Mouse (Mus musculus): Measurements from ENCODE around the gene Afp. TPM values are rescaled to one million over a fixed set of nuclear protein-coding genes. Genes with fewer than 3 reads are reported as not detected.

Afp gene
- 3.1 and 3.2 TPM in 2 replicates for polyA plus RNA-seq (2016; fragmentation: Nextera tagmentation; extraction: Ambion mirVana)

DNA sequence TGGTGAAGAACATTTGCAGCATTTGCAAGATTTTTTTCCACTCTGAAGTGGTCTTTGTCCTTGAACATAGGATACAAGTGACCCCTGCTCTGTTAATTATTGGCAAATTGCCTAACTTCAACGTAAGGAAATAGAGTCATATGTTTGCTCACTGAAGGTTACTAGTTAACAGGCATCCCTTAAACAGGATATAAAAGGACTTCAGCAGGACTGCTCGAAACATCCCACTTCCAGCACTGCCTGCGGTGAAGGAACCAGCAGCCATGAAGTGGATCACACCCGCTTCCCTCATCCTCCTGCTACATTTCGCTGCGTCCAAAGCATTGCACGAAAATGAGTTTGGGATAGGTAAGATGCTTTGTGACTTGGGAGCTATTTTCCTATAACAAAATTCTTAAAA is at the start of gene Afp:
Gene Afp, plus strand, starts transcription at position 220 of the 400 bp plus-strand sequence.
- Histone ChIP-seq H3K27me3 (no peaks in the 10 kb centered on the region), H3K4me1 (no peaks in the 10 kb centered on the region), H3K4me2 (replicated peaks) (no peak within 1 kb of the TSS), H3K4me3 (no peak within 1 kb of the TSS), H3K27ac (no peak within 1 kb of the TSS), H3K9me3 (no peaks in the 10 kb centered on the region), H3K9ac (no peak within 1 kb of the TSS), H3K36me3 (no peaks in the 10 kb centered on the region)
- no peak for ATAC-seq (ENCODE audit: insufficient number of reproducible peaks, insufficient read depth, low FRiP score, low TSS enrichment)
- 87% methylated on average over 7 of the region's 7 CpGs for WGBS

DNA sequence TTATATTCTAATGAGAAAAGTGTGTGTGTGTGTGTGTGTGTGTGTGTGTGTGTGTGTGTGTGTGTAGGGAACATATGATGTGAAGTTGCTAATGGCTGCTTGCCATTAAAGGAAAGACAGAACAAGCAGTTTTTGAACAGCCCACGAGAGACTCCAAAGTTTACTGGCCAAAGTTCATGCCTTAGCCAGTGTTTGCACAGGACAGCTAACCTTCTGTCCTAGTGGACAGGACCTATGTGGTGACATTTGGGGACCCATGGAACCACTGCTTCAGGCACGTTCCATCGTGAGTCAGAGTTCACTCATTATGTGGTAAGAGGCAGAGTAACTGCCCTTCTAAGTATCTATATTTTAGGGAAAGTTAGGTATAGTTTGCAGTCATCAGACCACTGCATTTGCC is 43.0 kb upstream of the Afp start:
- no peak overlapping the region for H3K9ac ChIP-seq
- no peak overlapping the region for H3K4me2 ChIP-seq (replicated peaks)
- H3K27me3 ChIP-seq: no peaks in the 10 kb centered on the region
- no peaks in the 10 kb centered on the region for H3K9me3 ChIP-seq
- no peak overlapping the region for H3K27ac ChIP-seq
- no peak overlapping the region for H3K4me3 ChIP-seq
- ATAC-seq (ENCODE audit: insufficient number of reproducible peaks, insufficient read depth, low FRiP score, low TSS enrichment): no peak
- H3K4me1 ChIP-seq: no peaks in the 10 kb centered on the region
- 85% methylated on average over 3 of the region's 3 CpGs for WGBS
- H3K36me3 ChIP-seq: no peaks in the 10 kb centered on the region

DNA sequence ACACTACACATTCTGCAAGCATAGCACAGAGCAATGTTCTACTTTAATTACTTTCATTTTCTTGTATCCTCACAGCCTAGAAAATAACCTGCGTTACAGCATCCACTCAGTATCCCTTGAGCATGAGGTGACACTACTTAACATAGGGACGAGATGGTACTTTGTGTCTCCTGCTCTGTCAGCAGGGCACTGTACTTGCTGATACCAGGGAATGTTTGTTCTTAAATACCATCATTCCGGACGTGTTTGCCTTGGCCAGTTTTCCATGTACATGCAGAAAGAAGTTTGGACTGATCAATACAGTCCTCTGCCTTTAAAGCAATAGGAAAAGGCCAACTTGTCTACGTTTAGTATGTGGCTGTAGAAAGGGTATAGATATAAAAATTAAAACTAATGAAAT is 40.6 kb upstream of the Afp start:
- no peak overlapping the region for H3K4me2 ChIP-seq (replicated peaks)
- H3K9ac ChIP-seq: no peak overlapping the region

DNA sequence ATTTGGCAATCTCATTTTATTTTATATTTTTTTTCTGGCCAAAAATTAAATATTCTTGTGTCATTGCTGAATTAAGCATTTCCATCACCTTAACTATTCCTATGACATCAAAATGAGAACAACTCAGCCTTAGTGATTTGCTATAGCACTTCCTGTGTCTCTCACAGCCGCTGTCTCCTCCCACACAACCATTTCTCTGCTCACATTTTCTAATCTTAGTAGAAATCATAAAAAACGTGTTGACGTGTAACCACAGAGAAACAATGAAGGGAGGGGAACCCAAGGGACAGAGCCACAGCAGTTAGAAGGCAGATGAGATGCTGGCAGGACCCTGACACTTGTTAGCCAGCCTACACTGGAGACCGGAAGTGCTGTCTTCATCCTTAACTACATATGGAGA is 37.8 kb upstream of the Afp start:
- no peak overlapping the region for H3K9ac ChIP-seq
- H3K9me3 ChIP-seq: no peaks in the 10 kb centered on the region
- no peak overlapping the region for H3K4me2 ChIP-seq (replicated peaks)
- no peak overlapping the region for H3K27ac ChIP-seq
- ATAC-seq (ENCODE audit: insufficient number of reproducible peaks, insufficient read depth, low FRiP score, low TSS enrichment): no peak
- no peak overlapping the region for H3K4me3 ChIP-seq
- H3K4me1 ChIP-seq: no peaks in the 10 kb centered on the region
- 80% methylated on average over 4 of the region's 4 CpGs for WGBS
- no peaks in the 10 kb centered on the region for H3K36me3 ChIP-seq
- H3K27me3 ChIP-seq: no peaks in the 10 kb centered on the region

More for the DNA sequence above, 40.6 kb upstream of the Afp start:
- 81% methylated on average over 5 of the region's 5 CpGs for WGBS
- Histone ChIP-seq H3K4me3 (no peak overlapping the region), H3K9me3 (no peaks in the 10 kb centered on the region), H3K27me3 (no peaks in the 10 kb centered on the region), H3K27ac (no peak overlapping the region), H3K36me3 (no peaks in the 10 kb centered on the region), H3K4me1 (no peaks in the 10 kb centered on the region)
- ATAC-seq (ENCODE audit: insufficient number of reproducible peaks, insufficient read depth, low FRiP score, low TSS enrichment): no peak

DNA sequence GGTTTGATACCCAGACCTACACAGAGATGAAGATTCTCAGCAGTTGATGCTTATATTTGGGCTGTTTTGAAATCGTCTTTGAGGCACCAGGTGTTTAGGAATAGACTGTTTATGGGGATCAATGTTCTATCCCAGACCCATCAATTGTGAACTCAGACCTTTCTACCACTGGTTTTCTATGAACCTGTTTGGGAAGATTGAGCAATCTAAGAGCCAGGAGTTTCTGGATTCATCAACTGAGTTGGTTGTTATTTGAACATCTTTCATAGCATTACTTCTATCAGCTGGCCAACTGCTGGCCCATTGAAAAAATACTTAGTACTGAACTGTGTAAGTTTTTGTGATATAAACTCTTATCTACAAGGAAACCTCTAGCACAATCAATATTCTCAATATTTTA is 33.3 kb upstream of the Afp start:
- H3K9me3 ChIP-seq: no peaks in the 10 kb centered on the region
- no peak overlapping the region for H3K4me2 ChIP-seq (replicated peaks)
- no peaks in the 10 kb centered on the region for H3K27me3 ChIP-seq
- ATAC-seq (ENCODE audit: insufficient number of reproducible peaks, insufficient read depth, low FRiP score, low TSS enrichment): no peak
- no peak overlapping the region for H3K27ac ChIP-seq
- no peak overlapping the region for H3K4me3 ChIP-seq
- WGBS: 87% methylated on average over 1 of the region's 1 CpGs
- no peak overlapping the region for H3K9ac ChIP-seq
- no peaks in the 10 kb centered on the region for H3K36me3 ChIP-seq
- H3K4me1 ChIP-seq: no peaks in the 10 kb centered on the region

DNA sequence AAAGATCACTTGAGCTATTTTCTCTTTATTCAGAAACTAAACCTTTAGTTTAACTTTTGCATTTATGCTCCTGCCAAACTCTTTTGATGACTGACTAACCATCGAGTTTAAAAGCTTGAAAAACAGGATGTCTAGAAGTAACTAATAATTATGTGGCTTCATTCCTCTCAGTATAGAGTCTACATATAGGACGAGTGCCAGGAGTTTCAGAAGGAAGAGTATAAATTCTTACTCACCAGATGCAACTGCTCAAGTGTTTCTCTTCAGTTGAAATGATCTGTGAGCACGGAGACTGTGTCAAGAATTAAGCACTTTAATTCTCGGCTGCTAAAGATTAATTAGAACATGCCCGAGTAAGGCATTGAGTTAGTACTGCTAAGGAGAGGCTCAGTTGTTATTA is 31.8 kb upstream of the Afp start:
- no peaks in the 10 kb centered on the region for H3K4me1 ChIP-seq
- H3K4me3 ChIP-seq: no peak overlapping the region
- H3K4me2 ChIP-seq (replicated peaks): no peak overlapping the region
- WGBS: 71% methylated on average over 5 of the region's 5 CpGs
- H3K9ac ChIP-seq: no peak overlapping the region
- no peaks in the 10 kb centered on the region for H3K27me3 ChIP-seq
- H3K9me3 ChIP-seq: no peaks in the 10 kb centered on the region
- ATAC-seq (ENCODE audit: insufficient number of reproducible peaks, insufficient read depth, low FRiP score, low TSS enrichment): no peak
- H3K36me3 ChIP-seq: no peaks in the 10 kb centered on the region
- H3K27ac ChIP-seq: no peak overlapping the region

DNA sequence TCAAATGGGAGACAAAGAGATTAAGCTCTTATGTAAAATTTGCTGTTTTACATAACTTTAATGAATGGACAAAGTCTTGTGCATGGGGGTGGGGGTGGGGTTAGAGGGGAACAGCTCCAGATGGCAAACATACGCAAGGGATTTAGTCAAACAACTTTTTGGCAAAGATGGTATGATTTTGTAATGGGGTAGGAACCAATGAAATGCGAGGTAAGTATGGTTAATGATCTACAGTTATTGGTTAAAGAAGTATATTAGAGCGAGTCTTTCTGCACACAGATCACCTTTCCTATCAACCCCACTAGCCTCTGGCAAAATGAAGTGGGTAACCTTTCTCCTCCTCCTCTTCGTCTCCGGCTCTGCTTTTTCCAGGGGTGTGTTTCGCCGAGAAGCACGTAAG is 29.9 kb upstream of the Afp start, which contains the start of gene Alb:
Gene Alb, plus strand, starts transcription at position 279 of the 400 bp plus-strand sequence.
- 71% methylated on average over 8 of the region's 8 CpGs for WGBS
- Histone ChIP-seq H3K4me3 (no peak within 1 kb of the TSS), H3K4me2 (replicated peaks) (no peak within 1 kb of the TSS)

DNA sequence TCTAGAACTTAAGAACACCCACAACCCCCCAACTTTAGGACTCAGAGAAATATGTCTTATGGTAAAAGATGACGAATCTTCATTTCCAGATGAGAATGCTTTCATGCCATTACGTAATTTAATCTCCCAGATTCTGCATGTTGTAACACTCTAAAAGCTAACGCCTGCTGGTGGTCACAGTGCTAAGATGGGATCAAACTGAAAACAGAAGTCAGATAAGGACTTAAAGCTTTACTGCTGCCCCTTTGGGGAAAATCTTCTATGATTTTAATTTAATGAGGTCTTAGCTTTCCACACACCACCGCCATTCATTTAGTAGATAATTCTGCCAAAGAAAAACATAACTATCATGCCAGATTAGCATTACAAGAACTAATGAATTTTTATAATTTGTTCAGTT is 23.7 kb upstream of the Afp start:
- Histone ChIP-seq H3K27me3 (no peaks in the 10 kb centered on the region), H3K4me2 (replicated peaks) (no peak overlapping the region), H3K4me1 (no peaks in the 10 kb centered on the region; the same call in 1 of the 2 replicates), H3K36me3 (no peaks in the 10 kb centered on the region), H3K9ac (no peak overlapping the region), H3K27ac (no peak overlapping the region), H3K9me3 (no peaks in the 10 kb centered on the region), H3K4me3 (no peak overlapping the region)
- 42% methylated on average over 4 of the region's 4 CpGs for WGBS
- ATAC-seq (ENCODE audit: insufficient number of reproducible peaks, insufficient read depth, low FRiP score, low TSS enrichment): no peak

More for the DNA sequence above, 29.9 kb upstream of the Afp start, which contains the start of gene Alb:
- Histone ChIP-seq H3K9ac (no peak within 1 kb of the TSS), H3K36me3 (no peaks in the 10 kb centered on the region), H3K9me3 (no peaks in the 10 kb centered on the region), H3K27me3 (no peaks in the 10 kb centered on the region), H3K27ac (no peak within 1 kb of the TSS), H3K4me1 (no peaks in the 10 kb centered on the region)
- no peak for ATAC-seq (ENCODE audit: insufficient number of reproducible peaks, insufficient read depth, low FRiP score, low TSS enrichment)

DNA sequence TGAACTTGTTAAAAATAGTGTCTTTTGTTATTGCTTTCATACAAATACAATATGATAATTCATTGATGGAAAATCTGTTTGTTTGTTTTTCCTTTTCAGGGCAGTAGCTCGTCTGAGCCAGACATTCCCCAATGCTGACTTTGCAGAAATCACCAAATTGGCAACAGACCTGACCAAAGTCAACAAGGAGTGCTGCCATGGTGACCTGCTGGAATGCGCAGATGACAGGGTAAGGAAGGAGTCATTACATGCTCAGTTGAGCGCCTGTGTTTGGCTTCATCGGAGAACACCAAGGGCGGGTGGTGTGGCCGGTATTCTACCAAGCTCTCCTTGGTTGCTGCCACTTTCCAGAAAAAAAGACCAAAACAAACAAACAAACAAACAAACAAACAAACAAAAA is 23.3 kb upstream of the Afp start:
- no peaks in the 10 kb centered on the region for H3K27me3 ChIP-seq
- no peaks in the 10 kb centered on the region for H3K36me3 ChIP-seq
- no peak overlapping the region for H3K9ac ChIP-seq
- 18% methylated on average over 6 of the region's 6 CpGs for WGBS
- no peak overlapping the region for H3K4me3 ChIP-seq
- no peak for ATAC-seq (ENCODE audit: insufficient number of reproducible peaks, insufficient read depth, low FRiP score, low TSS enrichment)
- H3K4me1 ChIP-seq: no peaks in the 10 kb centered on the region; the same call in 1 of the 2 replicates
- no peak overlapping the region for H3K27ac ChIP-seq
- no peaks in the 10 kb centered on the region for H3K9me3 ChIP-seq
- H3K4me2 ChIP-seq (replicated peaks): no peak overlapping the region

DNA sequence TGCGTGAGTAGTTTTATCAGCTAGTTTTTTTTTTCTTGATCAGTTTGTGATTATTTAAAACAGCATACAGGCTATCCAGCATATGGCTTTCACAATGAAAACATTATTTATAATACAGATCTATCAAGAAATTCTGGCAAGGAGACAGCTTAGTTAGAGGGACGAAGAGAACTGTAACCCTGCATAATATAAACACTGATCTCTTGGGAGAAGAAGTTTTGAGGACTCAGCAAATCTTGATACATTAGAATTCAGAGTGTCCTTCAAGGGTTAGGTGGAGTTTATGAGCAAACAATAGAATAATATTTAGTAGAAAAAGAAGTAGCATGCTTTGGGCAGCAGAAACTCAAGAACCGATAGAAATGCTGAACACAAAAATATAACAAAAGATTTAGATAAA is 19.7 kb upstream of the Afp start:
- Histone ChIP-seq H3K36me3 (no peaks in the 10 kb centered on the region), H3K4me2 (replicated peaks) (no peak overlapping the region), H3K9ac (no peak overlapping the region), H3K27me3 (no peaks in the 10 kb centered on the region), H3K4me1 (no peaks in the 10 kb centered on the region; the same call in 1 of the 2 replicates), H3K27ac (no peak overlapping the region), H3K9me3 (no peaks in the 10 kb centered on the region), H3K4me3 (no peak overlapping the region)
- no peak for ATAC-seq (ENCODE audit: insufficient number of reproducible peaks, insufficient read depth, low FRiP score, low TSS enrichment)
- 86% methylated on average over 3 of the region's 3 CpGs for WGBS

DNA sequence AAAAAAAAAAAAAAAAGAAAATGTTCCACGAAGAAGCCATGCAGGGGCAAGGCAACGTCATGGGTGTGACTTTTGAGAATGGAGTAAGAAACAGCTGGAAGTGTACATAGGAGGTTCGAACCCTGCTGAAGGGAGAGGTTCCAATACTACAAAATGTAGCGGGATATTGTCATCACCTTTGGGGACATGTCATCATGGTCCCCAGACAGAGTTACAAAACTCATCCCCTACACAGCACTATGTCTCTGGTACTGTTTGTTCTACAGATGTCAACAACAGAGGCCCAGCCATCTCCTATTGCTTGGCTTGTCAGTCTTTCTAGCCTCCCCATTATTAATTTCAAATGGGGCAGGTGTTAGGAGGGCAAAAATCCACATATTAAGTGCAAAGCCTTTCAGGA is 16.6 kb upstream of the Afp start:
- no peak overlapping the region for H3K9ac ChIP-seq
- no peak overlapping the region for H3K4me2 ChIP-seq (replicated peaks)
- 83% methylated on average over 4 of the region's 4 CpGs for WGBS
- ATAC-seq (ENCODE audit: insufficient number of reproducible peaks, insufficient read depth, low FRiP score, low TSS enrichment): no peak
- no peaks in the 10 kb centered on the region for H3K36me3 ChIP-seq
- H3K27ac ChIP-seq: no peak overlapping the region
- H3K9me3 ChIP-seq: no peaks in the 10 kb centered on the region
- no peaks in the 10 kb centered on the region for H3K4me1 ChIP-seq
- H3K4me3 ChIP-seq: no peak overlapping the region
- H3K27me3 ChIP-seq: no peaks in the 10 kb centered on the region

DNA sequence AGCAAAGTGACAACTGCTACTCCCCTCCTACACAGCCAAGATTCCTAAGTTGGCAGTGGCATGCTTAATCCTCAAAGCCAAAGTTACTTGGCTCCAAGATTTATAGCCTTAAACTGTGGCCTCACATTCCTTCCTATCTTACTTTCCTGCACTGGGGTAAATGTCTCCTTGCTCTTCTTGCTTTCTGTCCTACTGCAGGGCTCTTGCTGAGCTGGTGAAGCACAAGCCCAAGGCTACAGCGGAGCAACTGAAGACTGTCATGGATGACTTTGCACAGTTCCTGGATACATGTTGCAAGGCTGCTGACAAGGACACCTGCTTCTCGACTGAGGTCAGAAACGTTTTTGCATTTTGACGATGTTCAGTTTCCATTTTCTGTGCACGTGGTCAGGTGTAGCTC is 16.2 kb upstream of the Afp start:
- no peaks in the 10 kb centered on the region for H3K9me3 ChIP-seq
- no peak overlapping the region for H3K9ac ChIP-seq
- H3K27me3 ChIP-seq: no peaks in the 10 kb centered on the region
- no peak overlapping the region for H3K4me3 ChIP-seq
- 81% methylated on average over 5 of the region's 5 CpGs for WGBS
- no peak for ATAC-seq (ENCODE audit: insufficient number of reproducible peaks, insufficient read depth, low FRiP score, low TSS enrichment)
- H3K36me3 ChIP-seq: no peaks in the 10 kb centered on the region
- no peak overlapping the region for H3K27ac ChIP-seq
- H3K4me2 ChIP-seq (replicated peaks): no peak overlapping the region
- H3K4me1 ChIP-seq: no peaks in the 10 kb centered on the region

DNA sequence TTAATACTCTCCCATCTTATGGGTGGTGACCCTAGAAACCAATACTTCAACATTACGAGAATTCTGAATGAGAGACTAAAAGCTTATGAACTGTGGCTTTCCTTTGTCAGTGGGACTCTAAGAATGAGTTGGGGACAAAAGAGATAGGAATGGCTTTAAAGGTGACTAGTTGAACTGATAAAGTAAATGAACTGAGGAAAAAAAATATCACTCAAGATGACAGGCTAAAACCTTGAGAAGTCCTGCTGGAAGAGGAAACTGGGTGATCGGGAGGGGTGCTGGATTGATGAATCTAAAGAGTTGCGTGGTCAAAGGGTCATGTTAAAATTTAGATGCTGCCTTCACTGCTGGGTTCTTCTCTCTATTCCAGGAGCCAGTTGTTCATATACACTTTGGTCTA is 13.8 kb upstream of the Afp start:
- no peaks in the 10 kb centered on the region for H3K9me3 ChIP-seq
- H3K27me3 ChIP-seq: no peaks in the 10 kb centered on the region
- no peak overlapping the region for H3K9ac ChIP-seq
- no peak overlapping the region for H3K4me2 ChIP-seq (replicated peaks)
- H3K4me1 ChIP-seq: no peaks in the 10 kb centered on the region
- no peak overlapping the region for H3K4me3 ChIP-seq
- 88% methylated on average over 3 of the region's 3 CpGs for WGBS
- ATAC-seq (ENCODE audit: insufficient number of reproducible peaks, insufficient read depth, low FRiP score, low TSS enrichment): no peak
- no peaks in the 10 kb centered on the region for H3K36me3 ChIP-seq
- no peak overlapping the region for H3K27ac ChIP-seq

Data from embryonic facial prominence, embryonic 12.5 days (tissue).